Mouse (Mus musculus): Measurements from ENCODE around the gene Ckmt2.
A peak's percentile ranks its signal among the peaks of the same experiment; 100 is the strongest.

Gene Ckmt2

GRCm38 (mm10) chr13:91873734-91874329 lies 2.9 kb downstream of the Ckmt2 start:
- DNase-seq (ENCODE audit: extremely low spot score), result no peak

- DNase-seq (ENCODE audit: extremely low spot score), result no peak
Measured at GRCm38 (mm10) chr13:91868577-91868976, 8.1 kb downstream of the Ckmt2 start.

GRCm38 (mm10) chr13:91858835-91859234 lies 17.9 kb downstream of the Ckmt2 start:
- DNase-seq (ENCODE audit: extremely low spot score), result no peak

- DNase-seq (ENCODE audit: extremely low spot score), result no peak
Measured at GRCm38 (mm10) chr13:91857427-91857826, 19.3 kb downstream of the Ckmt2 start.

- DNase-seq (ENCODE audit: extremely low spot score), result no peak
Measured at GRCm38 (mm10) chr13:91854412-91854811, 22.3 kb downstream of the Ckmt2 start.

- DNase-seq (ENCODE audit: extremely low spot score), result no peak
Measured at GRCm38 (mm10) chr13:91827876-91828275, 48.8 kb downstream of the Ckmt2 start.

- DNase-seq (ENCODE audit: extremely low spot score), result no peak
Measured at GRCm38 (mm10) chr13:91826066-91826465, 50.6 kb downstream of the Ckmt2 start.

- no peak for DNase-seq (ENCODE audit: extremely low spot score)
Measured at GRCm38 (mm10) chr13:91824845-91825550, 51.7 kb downstream of the Ckmt2 start.

- no peak for DNase-seq (ENCODE audit: extremely low spot score)
Measured at GRCm38 (mm10) chr13:91823735-91824134, 53.0 kb downstream of the Ckmt2 start.

GRCm38 (mm10) chr13:91814670-91815069 lies 62.0 kb downstream of the Ckmt2 start:
- DNase-seq (ENCODE audit: extremely low spot score), result no peak

- no peak for DNase-seq (ENCODE audit: extremely low spot score)
Measured at GRCm38 (mm10) chr13:91809476-91809875, 67.2 kb downstream of the Ckmt2 start.

- DNase-seq (ENCODE audit: extremely low spot score), result no peak
Measured at GRCm38 (mm10) chr13:91807874-91808575, 68.7 kb downstream of the Ckmt2 start.

- DNase-seq (ENCODE audit: extremely low spot score), result peak; percentile 88
Measured at GRCm38 (mm10) chr13:91807155-91807839, 69.4 kb downstream of the Ckmt2 start, which contains the start of gene Zcchc9. Gene Zcchc9, minus strand, starts transcription at chr13:91807705.
